Mouse (Mus musculus) splenic B cell, adult 2 months (primary cell): ENCODE data around the gene Zfp410.

Experiments
- DNase-seq: peaks from one replicate; pipeline ENCODE4 v3.0.0-alpha.2; 2011; ENCODE audit warnings: low read depth, low spot score
- H3K27me3 ChIP-seq: 2 replicates; pipeline ENCODE4 v1.6.1; 2012; ENCODE audit warnings: mild to moderate bottlenecking, low read length, moderate library complexity, mixed read lengths; ENCODE audit not compliant: control insufficient read depth, poor library complexity, insufficient read depth, severe bottlenecking
- H3K36me3 ChIP-seq: 2 replicates; pipeline ENCODE4 v1.6.1; 2012; ENCODE audit warnings: mild to moderate bottlenecking, low read length, moderate library complexity, mixed read lengths; ENCODE audit not compliant: control insufficient read depth, poor library complexity, insufficient read depth, severe bottlenecking

Gene Zfp410

DNA sequence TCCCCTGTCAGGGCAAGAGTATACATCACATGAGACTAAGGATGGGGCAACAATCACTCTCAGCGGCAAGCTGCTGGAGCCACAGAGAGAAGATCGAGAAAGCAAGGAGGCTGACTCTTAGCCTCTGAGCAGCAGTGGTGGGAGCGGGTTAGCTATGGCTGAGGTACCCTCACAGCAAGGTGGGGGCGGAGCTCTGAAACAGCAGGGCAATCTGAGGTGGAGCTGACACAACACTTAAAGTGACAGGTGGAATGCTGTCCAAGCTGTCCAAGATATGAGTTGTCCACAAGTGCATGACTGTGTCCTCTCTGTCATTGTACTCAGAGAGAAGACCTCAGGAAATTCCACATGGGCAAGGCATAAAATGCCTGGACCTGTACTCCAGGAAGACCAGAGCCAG is 65.7 kb downstream of the Zfp410 start:
- DNase-seq: no peak
- Histone ChIP-seq H3K27me3 (no peaks in the 10 kb centered on the region), H3K36me3 (peaks cover 11% of the 10 kb centered on the region)

DNA sequence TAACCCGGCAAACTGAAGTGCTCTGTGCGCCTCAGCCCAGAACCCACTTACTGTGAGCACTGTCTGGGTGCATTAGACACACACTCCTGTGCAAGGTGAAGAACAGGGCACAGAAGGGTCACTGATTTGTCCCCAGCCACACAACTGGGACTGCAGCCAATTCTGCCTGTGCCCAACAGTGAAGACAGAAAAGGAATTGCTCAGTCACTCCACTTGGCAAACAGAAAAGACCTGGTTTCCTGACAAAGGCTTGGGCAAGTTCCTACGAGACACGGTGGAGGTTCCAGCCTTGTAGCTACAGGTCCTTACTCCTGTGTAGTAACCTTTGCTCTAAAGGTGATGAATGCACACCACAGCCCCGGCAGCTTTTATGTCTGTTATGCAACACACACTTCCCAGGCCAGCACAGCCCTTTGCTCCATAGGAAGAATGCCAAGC is 68.0 kb downstream of the Zfp410 start:
- Histone ChIP-seq H3K36me3 (peaks cover 5% of the 10 kb centered on the region), H3K27me3 (no peaks in the 10 kb centered on the region)
- no peak for DNase-seq

GRCm38 (mm10) chr12:84385408-84385807 is 68.8 kb downstream of the Zfp410 start:
- no peak for DNase-seq
- Histone ChIP-seq H3K27me3 (no peaks in the 10 kb centered on the region), H3K36me3 (peaks cover 5% of the 10 kb centered on the region)

DNA sequence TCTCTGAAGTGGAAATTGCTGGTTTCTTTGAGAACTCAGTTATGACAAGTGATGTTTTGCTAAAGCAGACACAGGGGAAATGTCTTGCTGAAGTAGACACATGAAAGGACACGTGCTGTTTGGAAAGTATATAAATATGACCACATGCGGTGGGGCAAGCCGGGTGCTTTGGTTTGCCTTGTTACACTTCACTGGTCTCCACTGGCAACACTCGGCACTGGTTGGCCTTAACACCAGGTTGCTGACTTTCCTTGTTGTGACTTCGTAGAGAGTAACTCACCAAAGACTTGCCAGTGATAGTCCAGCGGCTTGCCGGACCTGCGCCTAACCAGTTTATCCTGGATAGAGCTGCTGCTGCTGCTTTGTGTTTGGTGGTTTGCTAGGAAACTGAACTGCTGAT is 71.4 kb downstream of the Zfp410 start:
- Histone ChIP-seq H3K27me3 (no peaks in the 10 kb centered on the region), H3K36me3 (peaks cover 7% of the 10 kb centered on the region)
- peak; percentile 61 for DNase-seq

- Histone ChIP-seq H3K27me3 (no peaks in the 10 kb centered on the region), H3K36me3 (peaks cover 7% of the 10 kb centered on the region)
- DNase-seq: peak; percentile 76
These were observed 72.2 kb downstream of the Zfp410 start for GRCm38 (mm10) chr12:84388774-84389400.

GRCm38 (mm10) chr12:84390336-84390735 is 73.7 kb downstream of the Zfp410 start:
- peaks cover 6% of the 10 kb centered on the region for H3K36me3 ChIP-seq
- DNase-seq: no peak
- H3K27me3 ChIP-seq: no peaks in the 10 kb centered on the region

DNA sequence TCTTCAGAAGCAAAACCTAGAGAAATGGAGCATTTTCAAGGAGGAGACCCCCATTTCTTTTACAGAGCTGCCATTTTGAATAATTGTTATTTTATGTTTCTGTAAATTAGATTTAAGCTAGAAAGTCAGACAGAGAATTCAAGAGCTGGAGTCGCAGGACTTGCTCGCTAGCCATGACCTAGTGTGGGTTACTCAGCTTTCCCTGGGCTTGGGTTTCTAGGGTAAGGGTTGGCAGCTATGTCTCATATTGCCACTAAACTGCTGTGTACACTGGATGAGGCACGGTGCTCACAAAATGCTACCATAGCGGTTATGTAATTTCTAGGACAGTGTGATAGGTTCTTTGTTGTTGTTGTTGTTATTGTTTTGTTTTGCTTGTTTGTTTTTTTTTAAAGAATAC is 76.0 kb downstream of the Zfp410 start:
- H3K27me3 ChIP-seq: no peaks in the 10 kb centered on the region
- DNase-seq: no peak

More for the DNA sequence above, 76.0 kb downstream of the Zfp410 start:
- peaks cover 2% of the 10 kb centered on the region for H3K36me3 ChIP-seq
